Mouse (Mus musculus) C2C12 (cell line): Measurements from ENCODE around the gene Mpzl3. TPM values are rescaled to one million over a fixed set of nuclear protein-coding genes. Genes with fewer than 3 reads are reported as not detected.

Experiments
- H3K27me3 ChIP-seq: one replicate; pipeline ENCODE4 v1.6.1; 2011; ENCODE audit not compliant: control insufficient read depth, insufficient read depth, insufficient read length
- H3K36me3 ChIP-seq: one replicate; pipeline ENCODE4 v1.6.1; 2011; ENCODE audit not compliant: control insufficient read depth, insufficient read depth
- H3K4me3 ChIP-seq: one replicate; pipeline ENCODE4 v1.5.1; 2011; ENCODE audit warnings: mild to moderate bottlenecking, control low read depth; ENCODE audit not compliant: poor library complexity, insufficient read depth, severe bottlenecking
- H3K79me2 ChIP-seq: one replicate; pipeline ENCODE4 v1.6.1; 2011; ENCODE audit not compliant: control insufficient read depth, insufficient read depth
- H3K79me3 ChIP-seq: one replicate; pipeline ENCODE4 v1.6.1; 2011; ENCODE audit warnings: low read depth, control low read depth
- H3ac ChIP-seq: one replicate; pipeline ENCODE3; 2011; ENCODE audit warnings: low read depth; ENCODE audit not compliant: control insufficient read depth, insufficient read length
- CEBPB ChIP-seq: IDR thresholded peaks from one replicate; pipeline ENCODE4 v1.6.1; 2011; ENCODE audit warnings: low read depth, mild to moderate bottlenecking, control low read depth, moderate library complexity
- CTCF ChIP-seq: IDR thresholded peaks from one replicate; pipeline ENCODE4 v1.5.1; 2011; ENCODE audit not compliant: control insufficient read depth, insufficient read depth, insufficient read length
- FOSL1 ChIP-seq: IDR thresholded peaks from one replicate; pipeline ENCODE4 v1.8.0; 2011; ENCODE audit warnings: mild to moderate bottlenecking, low read length; ENCODE audit not compliant: poor library complexity, insufficient read depth, severe bottlenecking
- MAX ChIP-seq: IDR thresholded peaks from one replicate; pipeline ENCODE4 v1.6.1; 2011; ENCODE audit warnings: mild to moderate bottlenecking, control low read depth
- MYOD1 ChIP-seq: IDR thresholded peaks from one replicate; pipeline ENCODE4 v1.6.1; 2011; ENCODE audit warnings: low read depth; ENCODE audit not compliant: control insufficient read depth, insufficient read length
- MYOG ChIP-seq: IDR thresholded peaks from one replicate; pipeline ENCODE4 v1.6.1; 2011; ENCODE audit not compliant: control insufficient read depth, insufficient read length; ENCODE audit errors: extremely low read depth
- USF1 ChIP-seq: IDR thresholded peaks from one replicate; pipeline ENCODE4 v1.6.1; 2011; ENCODE audit warnings: low read depth, mild to moderate bottlenecking, control low read depth, moderate library complexity
- polyA plus RNA-seq: library from polyadenylated mRNA; unstranded; fragments of >200 nt; fragmentation: generic; extraction: Trizol; gene quantifications from one replicate; pipeline ENCODE4 v1.2.1, GENCODE M21; 2012; ENCODE audit warnings: missing spikeins

The Mpzl3 gene
- polyA plus RNA-seq, 1 experiment = 0.35 TPM

DNA sequence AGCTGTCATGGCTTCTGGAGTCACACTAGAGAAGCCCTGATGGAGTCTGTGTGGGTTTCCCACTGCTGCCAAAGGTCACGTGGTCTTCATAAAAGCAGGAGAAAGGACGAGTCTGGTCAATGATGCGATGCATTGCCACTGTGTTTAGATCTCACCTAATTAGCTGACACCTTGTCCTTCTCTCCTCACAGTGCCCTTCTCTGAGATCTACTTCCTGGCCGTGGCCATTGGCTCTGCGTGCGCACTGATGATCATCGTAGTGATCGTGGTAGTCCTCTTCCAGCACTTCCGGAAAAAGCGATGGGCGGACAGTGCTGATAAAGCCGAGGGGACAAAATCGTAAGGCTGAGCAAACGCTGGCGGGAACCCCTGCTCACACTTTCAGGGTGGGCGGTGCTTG, 8.0 kb upstream of the Mpzl3 start:
- Histone ChIP-seq H3K79me2 (no peaks in the 10 kb centered on the region), H3ac (no peak overlapping the region), H3K4me3 (no peak overlapping the region), H3K27me3 (peaks cover 35% of the 10 kb centered on the region), H3K79me3 (no peaks in the 10 kb centered on the region), H3K36me3 (no peaks in the 10 kb centered on the region)
- TF ChIP-seq CEBPB = no peak

DNA sequence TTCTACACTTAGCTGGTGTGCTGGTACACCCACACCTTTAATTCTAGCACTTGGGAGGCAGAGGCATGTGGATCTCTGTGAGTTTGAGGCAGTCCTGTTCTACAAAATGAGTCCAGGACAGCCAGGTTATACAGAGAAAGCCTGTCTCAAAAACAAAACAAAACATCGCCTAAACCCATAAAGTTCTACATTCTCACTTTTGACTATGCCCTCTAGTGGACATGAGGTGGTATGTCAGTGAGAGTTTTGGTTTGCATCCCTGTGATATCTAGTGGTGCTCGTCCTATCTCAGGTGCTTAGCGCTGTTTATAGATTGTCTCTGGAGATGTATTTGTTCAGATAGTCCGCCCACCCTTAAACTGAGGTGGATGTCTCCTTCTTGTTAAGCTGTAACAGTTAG, 6.5 kb upstream of the Mpzl3 start:
- no peak for TF ChIP-seq MYOG
- TF ChIP-seq CTCF = no peak
- TF ChIP-seq USF1 = no peak
- no peak for TF ChIP-seq CEBPB
- TF ChIP-seq MAX = no peak
- TF ChIP-seq FOSL1 = no peak
- no peak for TF ChIP-seq MYOD1
- Histone ChIP-seq H3K79me3 (no peaks in the 10 kb centered on the region), H3ac (no peak overlapping the region), H3K4me3 (no peak overlapping the region), H3K27me3 (peaks cover 20% of the 10 kb centered on the region), H3K79me2 (no peaks in the 10 kb centered on the region), H3K36me3 (no peaks in the 10 kb centered on the region)

DNA sequence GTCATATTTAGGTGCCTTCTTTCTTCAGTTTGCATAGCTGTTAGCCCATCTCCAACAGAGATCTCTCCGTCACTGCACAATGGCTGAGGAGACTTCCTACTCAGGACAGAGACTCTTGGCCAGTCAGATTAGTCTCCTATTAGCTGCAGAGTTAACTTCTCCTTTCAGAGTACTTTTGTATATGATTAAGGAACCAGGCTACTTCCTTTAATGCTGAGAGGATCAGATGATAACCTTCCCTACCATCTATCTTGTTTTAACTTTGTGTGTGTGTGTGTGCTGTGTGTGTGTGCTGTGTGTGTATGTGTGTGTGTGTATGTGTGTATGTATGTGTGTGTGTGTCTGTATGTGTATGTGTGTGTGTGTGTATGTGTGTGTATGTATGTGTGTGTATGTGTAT, 5.3 kb upstream of the Mpzl3 start:
- no peaks in the 10 kb centered on the region for H3K36me3 ChIP-seq
- TF ChIP-seq CEBPB = no peak
- no peak for TF ChIP-seq FOSL1
- TF ChIP-seq MAX = no peak
- no peak for TF ChIP-seq CTCF
- no peak for TF ChIP-seq MYOG
- TF ChIP-seq USF1 = no peak
- TF ChIP-seq MYOD1 = no peak
- H3K4me3 ChIP-seq = no peak overlapping the region
- H3K79me2 ChIP-seq = no peaks in the 10 kb centered on the region
- no peak overlapping the region for H3ac ChIP-seq
- peaks cover 13% of the 10 kb centered on the region for H3K27me3 ChIP-seq
- no peaks in the 10 kb centered on the region for H3K79me3 ChIP-seq

DNA sequence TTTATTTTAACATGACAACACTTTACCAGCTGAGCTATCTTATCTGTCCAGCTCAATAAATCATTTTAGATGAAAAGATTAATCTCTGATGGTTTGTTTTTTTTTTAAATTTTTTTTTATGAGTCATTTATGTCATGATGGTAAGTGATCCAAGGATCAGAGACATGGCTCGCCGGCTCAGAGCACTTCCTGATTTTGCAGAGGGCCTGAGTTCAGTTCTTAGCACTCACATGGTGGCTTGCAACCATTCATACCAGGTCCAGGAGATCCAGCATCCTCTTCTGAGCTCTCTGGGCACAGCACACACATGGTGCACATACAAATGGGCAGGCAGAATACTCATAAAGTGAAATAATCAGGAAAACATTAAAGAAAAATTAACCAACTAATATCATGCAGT, 4.7 kb upstream of the Mpzl3 start:
- Histone ChIP-seq H3ac (no peak overlapping the region), H3K27me3 (peaks cover 13% of the 10 kb centered on the region), H3K4me3 (no peak overlapping the region), H3K79me3 (no peaks in the 10 kb centered on the region), H3K36me3 (no peaks in the 10 kb centered on the region), H3K79me2 (no peaks in the 10 kb centered on the region)
- TF ChIP-seq MAX (no peak), USF1 (no peak), MYOD1 (no peak), FOSL1 (no peak), CEBPB (no peak), CTCF (no peak), MYOG (no peak)

DNA sequence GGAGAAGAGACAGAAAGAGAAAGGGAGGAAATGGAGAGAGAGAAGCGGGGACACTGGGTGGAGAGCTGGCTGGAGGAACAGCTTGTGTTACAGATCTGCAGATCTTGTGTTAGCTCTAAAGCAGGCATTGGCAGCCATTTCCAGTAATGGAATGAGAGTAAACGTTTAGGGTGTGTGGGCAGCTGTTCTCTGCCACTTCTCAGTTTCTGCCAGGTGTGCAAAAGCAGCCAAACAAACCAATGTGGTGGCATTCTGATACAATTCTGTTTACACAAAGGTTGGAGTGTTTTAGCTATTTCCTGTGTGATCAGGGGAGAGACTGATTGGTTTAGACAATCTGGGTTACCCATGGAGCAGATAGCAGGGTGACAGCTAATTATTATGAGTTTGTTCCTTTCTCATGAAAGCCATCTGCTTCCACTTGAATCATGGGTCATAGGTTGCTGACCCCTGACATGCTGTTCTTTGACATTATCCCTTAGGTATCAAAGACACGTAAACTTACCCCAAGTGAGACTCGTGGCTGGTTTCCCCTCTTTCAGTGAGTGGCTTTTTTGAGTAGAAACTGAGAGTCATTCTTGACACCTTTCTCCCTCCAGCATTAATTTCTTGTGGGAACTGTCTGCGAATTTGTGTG, 3.4 kb downstream of the Mpzl3 start:
- no peak for TF ChIP-seq MAX
- no peak overlapping the region for H3K4me3 ChIP-seq
- H3K79me2 ChIP-seq = no peaks in the 10 kb centered on the region
- H3K79me3 ChIP-seq = no peaks in the 10 kb centered on the region
- peaks cover 27% of the 10 kb centered on the region for H3K27me3 ChIP-seq
- H3K36me3 ChIP-seq = no peaks in the 10 kb centered on the region
- no peak overlapping the region for H3ac ChIP-seq

- no peaks in the 10 kb centered on the region for H3K36me3 ChIP-seq
- no peaks in the 10 kb centered on the region for H3K79me3 ChIP-seq
- TF ChIP-seq CTCF = no peak
- TF ChIP-seq USF1 = no peak
- TF ChIP-seq MYOD1 = no peak
- TF ChIP-seq FOSL1 = no peak
- TF ChIP-seq CEBPB = no peak
- TF ChIP-seq MYOG = no peak
- no peak for TF ChIP-seq MAX
- no peak overlapping the region for H3K4me3 ChIP-seq
- H3ac ChIP-seq = no peak overlapping the region
- H3K27me3 ChIP-seq = peaks cover 37% of the 10 kb centered on the region
- H3K79me2 ChIP-seq = no peaks in the 10 kb centered on the region
These were observed 5.2 kb downstream of the Mpzl3 start for GRCm38 (mm10) chr9:45060151-45060550.
